Mouse (Mus musculus) spleen, postnatal 10 days (tissue): Measurements from ENCODE around the gene Sorcs3.

ENCODE experiments used
- DNase-seq, 2 experiments: peaks; one replicate each; pipeline ENCODE4 v3.0.0; 2021 to 2022; ENCODE audit warnings: low spot score in 2 of 2

Sorcs3 gene

GRCm38 (mm10) chr19:48205929-48206814, at the start of gene Sorcs3:
TSS of gene Sorcs3 (plus strand) at chr19:48206025.
- no peak for DNase-seq

- DNase-seq: no peak
Measured at GRCm38 (mm10) chr19:48165341-48165740, 40.5 kb upstream of the Sorcs3 start.

- DNase-seq: no peak
Measured at GRCm38 (mm10) chr19:48167110-48167509, 38.7 kb upstream of the Sorcs3 start.

GRCm38 (mm10) chr19:48168284-48168683, 37.5 kb upstream of the Sorcs3 start:
- no peak for DNase-seq

DNA sequence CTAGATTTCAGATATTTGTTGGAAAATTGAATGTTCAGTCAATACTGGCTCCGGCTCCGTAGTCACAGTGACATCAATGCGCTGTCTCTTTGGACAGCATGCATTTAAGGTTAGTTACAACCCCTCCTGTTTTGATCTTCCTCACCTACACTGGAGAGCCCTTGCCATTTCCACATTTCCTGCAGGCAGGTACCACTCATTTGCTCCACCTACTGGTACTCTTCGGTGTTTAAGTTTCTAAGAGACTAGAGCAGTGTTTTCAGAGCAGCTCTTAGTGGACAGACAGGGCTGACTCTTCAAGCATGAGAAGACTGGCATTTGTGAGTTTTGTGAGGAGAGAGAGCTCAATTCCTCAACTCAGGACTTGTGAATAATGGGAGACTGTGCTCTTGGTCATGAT, 31.1 kb upstream of the Sorcs3 start:
- DNase-seq: no peak

- DNase-seq: no peak
Measured at GRCm38 (mm10) chr19:48203928-48204470, 1.8 kb upstream of the Sorcs3 start.

GRCm38 (mm10) chr19:48204476-48204875, 1.3 kb upstream of the Sorcs3 start:
- DNase-seq: no peak

GRCm38 (mm10) chr19:48204892-48205761, 698 bp upstream of the Sorcs3 start:
- DNase-seq: no peak

DNA sequence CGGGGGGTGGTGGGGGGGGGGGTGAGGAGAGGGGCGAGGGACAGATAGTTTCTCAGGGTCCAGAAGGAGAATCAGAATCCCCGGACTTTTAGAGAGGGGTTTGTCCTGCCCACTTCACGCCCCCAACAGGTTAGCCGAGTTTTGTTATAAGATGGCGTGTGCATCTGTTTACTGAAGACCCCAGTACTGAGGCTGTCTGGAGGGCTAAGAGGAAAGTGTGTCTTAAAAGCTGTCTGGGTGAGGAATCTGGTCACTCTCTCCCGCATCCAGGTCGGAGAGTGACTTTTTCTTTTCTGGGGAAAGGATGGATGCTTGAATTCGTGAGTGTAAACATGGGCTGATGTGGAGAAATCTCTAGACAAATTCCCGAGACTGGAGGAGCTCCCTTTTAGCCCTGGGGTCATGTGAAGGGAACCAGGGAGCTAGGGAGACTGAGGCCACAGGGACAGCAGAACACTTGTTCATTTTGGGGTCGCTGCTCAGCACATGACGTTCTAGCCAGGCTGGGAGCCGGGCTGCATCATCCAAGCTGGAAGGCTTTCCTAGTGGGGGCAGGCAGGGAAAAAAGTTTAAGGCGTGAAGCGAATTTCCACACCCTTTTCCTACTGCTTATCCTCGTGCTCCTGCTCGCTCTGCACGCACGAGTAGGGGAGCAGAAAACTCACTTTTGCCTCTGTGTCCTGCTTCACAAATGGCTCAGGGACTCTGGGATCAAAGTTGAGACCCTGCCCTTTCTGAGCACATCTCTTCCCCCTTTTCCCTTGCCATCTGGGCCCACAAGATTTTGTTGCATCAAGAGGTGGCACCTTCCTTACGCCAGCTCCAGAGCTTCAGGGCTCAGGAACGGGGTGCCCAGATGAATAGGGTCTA, 1.3 kb downstream of the Sorcs3 start:
- DNase-seq: no peak

DNA sequence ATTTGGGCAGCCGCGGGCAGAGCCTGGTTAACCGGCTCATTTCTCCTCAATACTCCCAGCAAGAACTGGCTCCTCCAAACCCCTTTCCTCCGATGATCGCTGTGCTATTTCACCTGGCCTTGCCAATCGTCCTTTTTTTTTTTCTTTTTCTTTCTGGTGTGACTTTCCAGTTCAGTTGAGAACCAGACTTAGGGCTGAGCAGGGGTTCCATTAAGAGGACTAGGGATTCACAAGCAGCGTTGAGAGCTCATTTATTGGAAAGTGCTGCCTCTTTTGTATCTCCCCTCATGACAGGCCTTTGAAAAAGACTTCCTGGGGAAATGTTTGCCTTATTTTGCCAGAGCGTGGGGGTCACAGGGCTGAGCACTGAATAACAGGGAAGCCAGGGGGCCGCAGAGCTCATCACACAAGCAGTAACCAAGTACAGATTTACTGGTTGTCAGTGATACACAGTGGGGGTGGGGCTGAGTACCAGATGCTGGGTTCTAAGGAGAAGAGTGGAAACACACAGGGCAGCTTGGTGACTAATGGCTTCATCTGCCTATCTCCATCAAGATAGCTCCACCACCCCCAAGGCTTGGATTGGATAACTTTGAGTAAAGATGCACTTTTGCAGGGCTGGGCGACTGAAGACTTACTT, 2.0 kb downstream of the Sorcs3 start:
- no peak for DNase-seq

DNA sequence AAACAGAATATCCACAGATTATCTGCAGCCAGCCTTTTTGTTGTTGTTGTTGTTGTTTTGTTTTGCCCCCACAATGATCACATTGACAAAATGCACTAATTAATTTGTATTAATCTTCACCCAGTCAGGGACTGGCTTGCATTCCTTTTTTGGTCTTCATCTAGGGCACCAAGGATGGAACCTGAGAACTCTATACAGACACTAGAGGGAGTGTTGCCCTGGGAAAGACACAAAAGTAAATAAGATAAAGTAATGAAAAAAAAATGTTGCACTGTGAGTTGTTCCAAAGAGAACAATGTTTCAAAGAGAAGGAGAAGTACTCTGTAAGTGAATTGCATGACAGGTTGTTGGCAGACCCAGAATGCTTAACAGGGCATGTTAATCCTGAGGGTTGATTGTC, 9.6 kb downstream of the Sorcs3 start:
- DNase-seq: no peak

DNA sequence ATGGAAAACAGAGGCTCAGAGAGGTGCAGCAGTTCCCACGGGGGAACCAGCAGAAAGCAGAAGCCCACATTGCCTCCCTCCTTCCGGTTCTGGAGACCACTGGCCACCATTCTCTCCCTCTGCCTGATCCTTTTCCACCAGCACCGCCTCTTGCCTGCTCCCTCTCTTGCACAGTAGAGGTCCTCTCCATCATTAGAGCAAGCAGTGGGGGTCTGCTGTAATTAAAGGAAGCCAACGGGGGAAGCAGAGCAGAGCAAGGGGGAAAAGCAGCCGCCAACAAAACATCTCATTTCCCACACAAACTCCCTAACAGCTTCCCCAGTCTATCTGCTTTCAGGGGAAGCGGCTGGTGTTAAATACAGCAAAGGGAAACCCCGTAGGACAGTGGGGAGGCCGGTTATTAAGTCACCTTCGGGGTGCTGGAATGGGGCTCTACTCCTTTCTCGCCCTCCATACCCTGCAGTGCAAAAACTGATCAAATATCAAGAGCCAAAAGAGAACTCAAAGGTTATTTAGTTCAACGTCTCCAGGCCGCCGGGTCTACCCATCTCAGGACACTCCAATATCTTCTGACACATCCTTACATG, 32.1 kb downstream of the Sorcs3 start:
- DNase-seq: no peak

DNA sequence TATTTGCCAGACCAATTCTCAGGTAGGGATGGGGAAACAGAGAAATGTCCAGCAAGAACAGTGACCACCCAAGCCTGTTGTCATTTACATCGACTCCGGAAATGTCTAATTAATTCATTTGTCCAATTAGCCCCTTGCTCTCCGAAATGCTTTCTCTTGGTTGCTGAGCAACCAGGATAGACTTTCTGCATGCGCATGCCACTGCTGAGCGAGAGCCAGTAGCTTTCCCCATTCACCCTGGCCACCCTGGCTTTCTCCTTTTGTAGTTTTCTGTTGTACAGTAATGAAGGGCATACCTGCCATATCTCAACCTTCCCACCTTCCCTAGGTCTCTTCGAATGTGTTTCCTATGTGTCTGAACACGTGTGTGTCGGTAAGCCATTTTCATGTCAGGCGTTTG, 32.6 kb downstream of the Sorcs3 start:
- no peak for DNase-seq

DNA sequence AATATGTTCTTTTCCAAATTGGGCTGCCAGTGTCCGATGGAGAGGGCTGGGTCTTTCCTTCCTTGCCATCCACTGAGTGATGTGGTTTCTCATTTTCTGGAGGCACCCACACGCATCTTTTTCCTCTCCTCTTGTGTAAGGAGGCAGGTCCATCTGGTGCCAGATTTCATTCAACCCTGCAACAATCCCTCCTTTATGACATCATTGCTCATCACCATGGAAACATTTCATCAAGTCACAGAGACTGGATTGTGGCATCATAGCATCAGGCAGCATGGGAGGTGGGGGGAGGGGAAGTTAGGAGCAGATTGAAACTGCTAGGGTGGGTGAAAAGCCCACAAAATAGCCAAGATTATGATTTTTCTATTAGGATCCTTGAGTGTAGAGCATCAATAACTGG, 35.1 kb downstream of the Sorcs3 start:
- no peak for DNase-seq

- no peak for DNase-seq
Measured at GRCm38 (mm10) chr19:48244036-48244435, 38.2 kb downstream of the Sorcs3 start.

- no peak for DNase-seq
Measured at GRCm38 (mm10) chr19:48259223-48259622, 53.4 kb downstream of the Sorcs3 start.

- no peak for DNase-seq
Measured at GRCm38 (mm10) chr19:48260671-48261070, 54.8 kb downstream of the Sorcs3 start.

DNA sequence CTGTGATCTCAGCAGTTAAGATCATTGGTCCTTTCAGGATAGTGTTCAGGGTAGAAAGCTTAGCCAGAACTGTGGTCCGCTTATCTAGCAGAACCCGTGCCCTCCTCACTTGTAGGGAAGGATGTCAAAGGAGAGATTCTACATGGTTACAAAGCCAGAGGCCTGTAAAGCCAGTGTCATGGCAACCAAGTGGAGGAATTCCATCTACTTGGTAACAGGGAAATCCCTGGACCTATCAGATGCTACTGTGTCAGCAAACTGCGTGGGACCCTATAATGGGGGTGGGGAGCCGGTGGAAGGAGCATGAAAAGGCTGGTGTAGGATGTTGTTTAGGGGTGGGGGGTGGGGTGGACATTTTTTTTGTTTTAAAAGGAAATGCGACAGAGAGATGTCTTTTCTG, 57.9 kb downstream of the Sorcs3 start:
- no peak for DNase-seq

GRCm38 (mm10) chr19:48280273-48280672, 74.4 kb downstream of the Sorcs3 start:
- no peak for DNase-seq

DNA sequence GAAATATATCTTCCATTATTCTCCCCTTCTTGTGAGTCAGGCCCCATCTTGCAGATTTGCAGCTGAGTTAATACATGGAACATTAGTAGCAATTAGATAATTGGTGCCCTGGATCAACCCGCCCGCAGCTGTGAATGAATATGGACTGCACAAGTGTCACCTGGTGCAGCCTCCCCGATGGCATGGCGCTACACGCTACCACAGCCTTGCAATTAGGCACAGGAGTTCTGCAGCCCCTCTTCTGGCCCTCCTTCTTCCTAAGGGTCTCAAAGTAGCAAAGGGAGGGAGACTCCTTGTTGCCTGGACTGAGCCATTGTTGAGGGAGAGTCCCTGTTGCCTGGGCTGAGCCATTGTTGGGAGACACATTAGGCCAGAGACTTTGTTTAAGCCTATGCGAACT, 76.4 kb downstream of the Sorcs3 start:
- no peak for DNase-seq

DNA sequence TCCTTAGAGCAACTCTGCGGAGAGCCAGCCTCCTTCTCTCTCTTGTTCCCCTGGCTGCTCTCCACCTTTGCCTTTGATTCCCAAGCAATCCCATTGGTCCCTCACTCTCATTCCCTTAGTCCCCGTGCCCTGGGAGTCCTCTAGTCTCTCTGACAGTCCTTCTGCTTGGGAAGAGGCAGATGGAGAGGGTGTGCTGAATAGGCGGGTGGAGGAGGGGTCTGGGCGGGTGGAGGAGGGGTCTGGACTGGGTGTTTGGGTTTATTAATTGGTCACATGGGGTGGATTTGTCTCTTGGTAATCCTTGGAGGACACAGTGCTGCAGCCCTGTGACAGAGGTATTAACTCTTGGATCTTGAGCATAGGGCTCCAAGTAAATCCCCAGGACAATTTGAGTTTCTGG, 77.4 kb downstream of the Sorcs3 start:
- DNase-seq: no peak
